Mouse (Mus musculus) CD4-positive, CD25-positive, alpha-beta regulatory T cell, adult 2 months (primary cell): ENCODE results near the gene Axin2.

ENCODE experiments used
- DNase-seq: peaks from one replicate; pipeline ENCODE4 v3.0.0-alpha.2; 2012; ENCODE audit warnings: low read depth, low spot score

Gene Axin2

GRCm38 (mm10) chr11:108902303-108902702 is 17.8 kb upstream of the Axin2 start:
- no peak for DNase-seq

GRCm38 (mm10) chr11:108906590-108907254 is 13.4 kb upstream of the Axin2 start:
- no peak for DNase-seq

- DNase-seq, result peak; percentile 35
These were observed 10.6 kb upstream of the Axin2 start for GRCm38 (mm10) chr11:108909396-108910195.

GRCm38 (mm10) chr11:108910328-108910886 is 9.7 kb upstream of the Axin2 start:
- DNase-seq, result no peak

- peak; percentile 94 for DNase-seq
These were observed 9.2 kb upstream of the Axin2 start for GRCm38 (mm10) chr11:108910903-108911302.

- DNase-seq, result no peak
These were observed 8.0 kb upstream of the Axin2 start for GRCm38 (mm10) chr11:108912174-108912573.

- no peak for DNase-seq
These were observed 2.5 kb upstream of the Axin2 start for GRCm38 (mm10) chr11:108917422-108918324.

GRCm38 (mm10) chr11:108920636-108921505 is 722 bp downstream of the Axin2 start:
- DNase-seq, result peak; percentile 87

- peak; percentile 38 for DNase-seq
These were observed 1.6 kb downstream of the Axin2 start for GRCm38 (mm10) chr11:108921506-108922455.

- peak; percentile 45 for DNase-seq
These were observed 2.5 kb downstream of the Axin2 start for GRCm38 (mm10) chr11:108922511-108923187.

GRCm38 (mm10) chr11:108923188-108923575 is 3.0 kb downstream of the Axin2 start:
- no peak for DNase-seq

- no peak for DNase-seq
These were observed 3.6 kb downstream of the Axin2 start for GRCm38 (mm10) chr11:108923781-108924180.

- DNase-seq, result no peak
These were observed 4.2 kb downstream of the Axin2 start for GRCm38 (mm10) chr11:108924346-108924745.

GRCm38 (mm10) chr11:108925202-108925601 is 5.1 kb downstream of the Axin2 start:
- peak; percentile 91 for DNase-seq

GRCm38 (mm10) chr11:108925826-108926225 is 5.7 kb downstream of the Axin2 start:
- no peak for DNase-seq

- DNase-seq, result no peak
These were observed 6.4 kb downstream of the Axin2 start for GRCm38 (mm10) chr11:108926345-108927092.

- DNase-seq, result no peak
These were observed 6.9 kb downstream of the Axin2 start for GRCm38 (mm10) chr11:108927093-108927444.

- no peak for DNase-seq
These were observed 7.9 kb downstream of the Axin2 start for GRCm38 (mm10) chr11:108928096-108928495.
